Mouse (Mus musculus): Measurements from ENCODE around the gene Fam20a.

DNA sequence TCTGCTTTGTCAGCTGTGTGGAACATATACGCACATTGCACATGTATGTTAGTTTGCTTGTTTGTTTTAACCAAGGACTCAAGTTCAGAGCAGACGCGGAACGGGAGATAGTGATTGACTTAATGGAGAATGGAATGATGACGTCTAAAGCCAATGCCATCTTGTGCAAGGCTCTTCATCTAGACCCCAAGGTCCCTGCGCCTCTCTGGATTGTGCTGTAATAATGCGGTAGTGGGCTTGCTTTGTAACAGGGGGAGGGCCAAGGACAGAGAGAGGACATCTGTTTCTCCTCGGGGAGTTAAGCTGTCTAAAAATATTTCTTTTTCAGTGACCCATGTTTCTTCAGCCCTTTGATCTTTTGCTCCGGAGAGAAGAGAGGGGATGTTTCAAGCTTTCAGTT lies 87.2 kb downstream of the Fam20a start:
- TF ChIP-seq CTCF (IDR thresholded peaks at IDR 0.05; ENCODE audit: low read depth) (no peak), EP300 (IDR thresholded peaks at IDR 0.05; ENCODE audit: low read depth) (no peak)

All from liver, postnatal 0 days (tissue).